Mouse (Mus musculus) 3T3-L1 (cell line): ENCODE data around the gene Kcna5.

ENCODE experiments used
- DNase-seq: peaks from one replicate; pipeline ENCODE4 v3.0.0-alpha.2; 2015; ENCODE audit warnings: low read depth, low spot score

The Kcna5 gene

GRCm38 (mm10) chr6:126535208-126535910, at the start of gene Kcna5:
TSS of gene Kcna5 (minus strand) at chr6:126535412.
- no peak for DNase-seq

- peak; percentile 43 for DNase-seq
Measured at GRCm38 (mm10) chr6:126583075-126583474, 47.9 kb upstream of the Kcna5 start.

GRCm38 (mm10) chr6:126581632-126582031, 46.4 kb upstream of the Kcna5 start:
- DNase-seq, result no peak

GRCm38 (mm10) chr6:126580571-126580970, 45.4 kb upstream of the Kcna5 start:
- DNase-seq, result no peak

GRCm38 (mm10) chr6:126577415-126577814, 42.2 kb upstream of the Kcna5 start:
- no peak for DNase-seq

- no peak for DNase-seq
Measured at GRCm38 (mm10) chr6:126576566-126576965, 41.4 kb upstream of the Kcna5 start.

- no peak for DNase-seq
Measured at GRCm38 (mm10) chr6:126574778-126575177, 39.6 kb upstream of the Kcna5 start.

- no peak for DNase-seq
Measured at GRCm38 (mm10) chr6:126573021-126573420, 37.8 kb upstream of the Kcna5 start.

- peak; percentile 89 for DNase-seq
Measured at GRCm38 (mm10) chr6:126569809-126570208, 34.6 kb upstream of the Kcna5 start.

- no peak for DNase-seq
Measured at GRCm38 (mm10) chr6:126568046-126568830, 33.0 kb upstream of the Kcna5 start.

- no peak for DNase-seq
Measured at GRCm38 (mm10) chr6:126567326-126567725, 32.1 kb upstream of the Kcna5 start.

- DNase-seq, result peak; percentile 6
Measured at GRCm38 (mm10) chr6:126564376-126564775, 29.2 kb upstream of the Kcna5 start.

- DNase-seq, result peak; percentile 94
Measured at GRCm38 (mm10) chr6:126563898-126564297, 28.7 kb upstream of the Kcna5 start.

- peak; percentile 25 for DNase-seq
Measured at GRCm38 (mm10) chr6:126561702-126562101, 26.5 kb upstream of the Kcna5 start.

- no peak for DNase-seq
Measured at GRCm38 (mm10) chr6:126560696-126561095, 25.5 kb upstream of the Kcna5 start.

GRCm38 (mm10) chr6:126560036-126560435, 24.8 kb upstream of the Kcna5 start:
- no peak for DNase-seq

GRCm38 (mm10) chr6:126558276-126558675, 23.1 kb upstream of the Kcna5 start:
- no peak for DNase-seq

GRCm38 (mm10) chr6:126553812-126554211, 18.6 kb upstream of the Kcna5 start:
- peak; percentile 22 for DNase-seq

- peak; percentile 80 for DNase-seq
Measured at GRCm38 (mm10) chr6:126551862-126552395, 16.7 kb upstream of the Kcna5 start.

- no peak for DNase-seq
Measured at GRCm38 (mm10) chr6:126544107-126545036, 9.2 kb upstream of the Kcna5 start.

GRCm38 (mm10) chr6:126542724-126543123, 7.5 kb upstream of the Kcna5 start:
- DNase-seq, result no peak

- DNase-seq, result no peak
Measured at GRCm38 (mm10) chr6:126537512-126537911, 2.3 kb upstream of the Kcna5 start.
